Mouse (Mus musculus) neural tube, embryonic 10.5 days (tissue): ENCODE measurements around the gene Htra1.

Source experiments
- DNase-seq: peaks from one replicate; pipeline ENCODE4 v3.0.0-alpha.2; 2017; ENCODE audit warnings: low spot score; ENCODE audit errors: extremely low spot score

Htra1 gene

GRCm38 (mm10) chr7:130935421-130935792 is 504 bp upstream of the Htra1 start:
- no peak for DNase-seq

DNA sequence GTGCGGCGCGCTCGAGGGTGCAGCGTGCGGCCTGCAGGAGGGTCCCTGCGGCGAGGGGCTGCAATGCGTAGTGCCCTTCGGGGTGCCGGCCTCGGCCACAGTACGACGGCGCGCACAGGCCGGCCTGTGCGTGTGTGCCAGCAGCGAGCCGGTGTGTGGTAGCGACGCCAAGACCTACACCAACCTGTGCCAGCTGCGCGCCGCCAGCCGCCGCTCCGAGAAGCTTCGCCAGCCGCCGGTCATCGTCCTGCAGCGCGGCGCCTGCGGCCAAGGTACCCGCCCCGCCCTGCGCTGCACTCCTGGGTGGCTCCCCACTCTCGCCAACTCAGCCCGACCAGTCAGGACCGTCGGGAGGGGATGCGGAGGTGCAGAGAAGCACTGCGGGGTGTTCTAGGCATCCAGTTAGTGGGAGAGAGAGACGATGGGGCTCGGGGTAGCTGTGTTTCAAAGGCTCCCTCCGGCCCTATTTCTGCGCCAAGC is 601 bp downstream of the Htra1 start:
- DNase-seq = no peak

DNA sequence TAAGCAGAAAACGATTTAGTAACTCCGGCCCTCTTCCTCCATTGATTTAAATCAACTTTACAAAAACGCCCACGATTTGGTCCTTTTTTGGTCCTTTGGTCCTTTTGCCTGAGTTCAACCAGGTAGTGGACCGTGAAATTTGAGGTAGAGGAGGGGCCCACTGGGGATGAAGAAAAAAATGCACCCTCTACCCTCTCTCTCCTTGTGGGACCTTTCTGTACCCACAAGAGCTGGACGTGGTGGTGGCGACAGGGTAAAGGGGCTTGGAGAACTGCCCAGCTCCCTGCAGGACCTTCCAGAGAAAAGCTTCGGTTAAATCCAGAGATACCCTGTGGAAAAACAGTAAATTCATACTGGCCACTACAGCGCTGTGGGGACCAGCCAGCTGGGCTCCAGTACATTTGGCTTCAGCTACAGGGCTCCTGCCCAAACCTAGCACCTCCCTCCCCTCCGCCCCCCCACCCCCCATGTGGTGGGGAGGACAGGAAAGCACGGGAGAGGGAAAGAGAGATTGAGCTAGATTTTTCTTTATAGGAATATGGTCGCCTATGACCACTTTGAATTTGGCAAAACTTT is 1.4 kb downstream of the Htra1 start:
- no peak for DNase-seq

- no peak for DNase-seq
Observed at GRCm38 (mm10) chr7:130938005-130938404, 2.1 kb downstream of the Htra1 start.

DNA sequence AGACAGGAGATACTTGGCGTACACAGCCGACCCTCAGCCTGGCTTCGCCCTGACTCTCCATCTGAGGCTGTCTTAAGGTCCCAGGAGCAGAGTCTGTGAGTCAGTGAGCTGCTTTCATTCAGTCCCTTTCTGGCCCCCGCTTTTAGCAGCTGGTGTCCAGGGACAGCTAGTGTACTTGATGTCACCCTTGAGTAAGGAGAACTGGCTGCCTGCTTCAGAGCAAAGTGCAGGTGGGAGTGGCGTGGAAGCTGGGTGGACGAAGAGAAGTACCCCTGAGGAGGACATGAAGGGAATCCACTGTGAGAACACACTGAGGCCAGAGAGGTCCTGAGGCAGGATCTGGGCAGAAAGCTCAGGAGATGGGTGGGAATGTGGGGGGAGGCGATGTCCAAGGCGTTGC is 3.0 kb downstream of the Htra1 start:
- DNase-seq = no peak

DNA sequence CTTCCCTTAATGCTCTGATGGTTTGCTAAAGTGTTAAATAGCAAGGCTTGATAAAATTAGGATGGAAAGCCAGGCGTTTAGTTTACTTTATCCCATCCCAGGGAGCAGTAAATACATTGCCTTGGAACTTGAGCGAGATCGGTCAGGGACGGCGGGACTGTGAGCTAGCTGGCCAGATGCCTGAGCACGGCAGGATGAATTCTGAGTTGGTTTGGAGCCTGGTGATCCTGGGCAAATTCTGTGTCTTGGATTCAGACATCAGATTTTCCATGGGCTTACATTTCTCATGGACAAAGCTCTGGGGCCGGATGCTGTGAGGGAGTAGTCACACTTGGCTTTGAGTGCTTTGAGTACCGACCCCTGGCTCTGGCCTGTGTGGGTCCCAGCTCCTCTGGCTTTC is 4.8 kb downstream of the Htra1 start:
- no peak for DNase-seq

DNA sequence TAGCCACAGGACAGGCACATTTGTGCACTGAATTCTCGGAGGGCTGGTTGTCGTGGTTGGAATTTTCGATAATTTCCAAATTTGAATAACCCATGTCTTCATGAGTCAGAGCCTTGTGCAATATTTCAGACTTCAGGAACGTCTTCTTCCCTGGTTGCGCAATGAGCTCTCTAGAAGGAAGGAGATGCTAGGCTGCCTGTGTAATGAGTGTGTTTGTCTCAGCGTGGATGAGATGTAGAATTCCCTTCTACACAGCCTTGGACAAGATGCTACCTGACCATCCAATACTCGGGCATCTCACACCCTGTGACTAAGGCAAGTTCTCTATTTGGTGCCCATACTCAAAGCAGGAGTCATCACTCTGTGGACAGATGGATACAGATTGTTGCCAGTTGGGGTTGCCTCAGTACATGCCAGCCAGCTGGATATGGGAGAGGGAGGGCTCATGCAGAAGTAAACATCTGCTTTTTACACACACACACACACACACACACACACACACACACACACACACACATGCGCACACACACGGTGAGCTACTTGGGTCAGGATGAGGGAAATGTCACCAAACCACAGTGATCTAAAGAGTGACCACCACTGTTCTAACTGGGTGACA is 7.5 kb downstream of the Htra1 start:
- DNase-seq = no peak

GRCm38 (mm10) chr7:130944766-130945475 is 9.0 kb downstream of the Htra1 start:
- DNase-seq = no peak

DNA sequence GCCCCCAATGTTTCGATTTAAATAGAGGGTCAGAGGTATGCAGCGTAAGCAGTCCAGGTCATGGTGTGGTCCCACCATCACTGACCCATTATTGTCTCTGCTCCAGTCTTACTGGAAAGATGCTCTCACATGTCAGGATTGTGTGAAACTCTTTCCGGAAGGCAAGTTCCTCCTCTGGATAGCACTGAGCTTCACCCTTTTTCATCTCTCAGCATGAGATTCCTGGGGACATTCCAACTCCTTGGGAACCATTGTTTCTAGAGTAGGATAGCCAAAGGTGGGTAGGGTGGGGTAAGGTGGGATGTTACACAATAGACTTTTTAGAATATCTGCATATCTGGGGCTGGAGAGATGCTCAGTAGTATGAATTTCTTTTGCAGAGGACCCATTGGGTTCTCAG is 9.8 kb downstream of the Htra1 start:
- no peak for DNase-seq

GRCm38 (mm10) chr7:130946303-130946702 is 10.4 kb downstream of the Htra1 start:
- DNase-seq = no peak

DNA sequence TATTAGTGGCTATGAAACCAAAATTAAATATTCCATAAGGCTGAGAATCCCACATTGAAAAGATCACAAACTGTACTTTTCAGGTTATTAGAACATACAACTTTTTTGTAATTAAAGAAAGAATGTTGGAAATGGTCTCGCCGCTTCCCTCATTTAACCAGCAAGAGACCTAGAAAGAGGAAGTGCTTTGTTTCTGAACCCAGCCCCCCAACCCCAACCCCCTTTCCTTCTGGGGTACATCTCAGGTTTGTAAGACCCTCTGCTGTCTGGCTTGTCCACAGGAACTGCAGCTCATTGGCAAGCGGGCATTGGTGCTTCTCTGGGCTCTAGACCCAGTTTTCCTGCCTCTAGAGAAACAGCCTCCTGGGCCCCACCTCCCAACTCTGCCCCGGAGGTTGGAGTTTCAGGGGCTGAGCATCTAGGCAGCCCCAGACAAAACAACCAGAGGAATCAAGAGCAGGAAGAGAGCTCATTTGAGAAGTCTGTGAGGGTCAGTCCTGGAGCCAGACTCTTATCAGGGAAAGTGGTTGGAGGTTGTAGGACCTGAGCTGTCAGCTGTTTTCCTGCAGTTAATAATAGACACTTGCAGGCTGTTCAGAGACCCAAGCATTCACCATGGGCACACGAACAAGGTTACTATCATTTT is 12.8 kb downstream of the Htra1 start:
- DNase-seq = no peak

GRCm38 (mm10) chr7:130949331-130949751 is 13.4 kb downstream of the Htra1 start:
- DNase-seq = no peak

- no peak for DNase-seq
Observed at GRCm38 (mm10) chr7:130950482-130950881, 14.6 kb downstream of the Htra1 start.

- no peak for DNase-seq
Observed at GRCm38 (mm10) chr7:130951004-130951403, 15.1 kb downstream of the Htra1 start.

- no peak for DNase-seq
Observed at GRCm38 (mm10) chr7:130953376-130953775, 17.5 kb downstream of the Htra1 start.

DNA sequence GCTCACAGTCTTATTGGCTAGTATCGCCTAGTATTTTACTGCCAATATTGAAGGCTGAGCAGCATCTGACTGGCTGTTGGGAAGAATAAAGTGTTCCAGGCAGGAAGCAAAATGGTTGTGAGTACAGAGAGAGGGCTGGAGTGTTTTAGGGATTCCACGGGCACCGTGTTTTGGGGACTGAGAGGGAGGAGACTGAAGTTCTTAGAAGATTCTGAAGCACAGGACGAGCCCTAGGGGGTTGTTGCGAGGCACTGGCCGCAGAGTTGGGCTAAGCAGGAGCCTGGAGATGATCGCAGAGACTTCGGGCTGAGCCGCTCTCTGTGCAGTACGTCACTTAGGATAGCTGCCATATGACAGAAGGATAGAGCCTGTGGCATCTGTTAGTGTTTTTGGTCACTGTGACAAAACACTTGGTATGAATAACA is 18.3 kb downstream of the Htra1 start:
- DNase-seq = no peak

DNA sequence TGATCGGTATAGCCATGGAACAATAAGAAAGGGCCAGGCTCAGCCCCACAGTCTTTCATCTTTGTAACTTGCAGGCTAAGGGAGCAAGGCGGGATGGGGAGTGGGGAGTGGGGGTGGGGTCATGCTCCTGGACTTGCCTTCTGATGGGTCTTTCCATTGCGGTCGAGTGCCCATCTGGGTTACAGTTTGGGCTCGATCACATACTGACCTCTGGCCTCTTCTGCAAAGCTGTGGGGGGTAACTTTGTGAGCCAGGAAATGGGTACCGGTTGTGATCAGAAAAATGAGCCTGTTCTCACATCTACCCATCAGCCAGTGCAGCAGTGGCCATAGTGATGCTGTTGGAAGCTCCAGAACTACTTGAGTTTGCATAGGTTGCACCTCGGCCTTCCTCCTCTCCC is 22.6 kb downstream of the Htra1 start:
- DNase-seq = no peak

DNA sequence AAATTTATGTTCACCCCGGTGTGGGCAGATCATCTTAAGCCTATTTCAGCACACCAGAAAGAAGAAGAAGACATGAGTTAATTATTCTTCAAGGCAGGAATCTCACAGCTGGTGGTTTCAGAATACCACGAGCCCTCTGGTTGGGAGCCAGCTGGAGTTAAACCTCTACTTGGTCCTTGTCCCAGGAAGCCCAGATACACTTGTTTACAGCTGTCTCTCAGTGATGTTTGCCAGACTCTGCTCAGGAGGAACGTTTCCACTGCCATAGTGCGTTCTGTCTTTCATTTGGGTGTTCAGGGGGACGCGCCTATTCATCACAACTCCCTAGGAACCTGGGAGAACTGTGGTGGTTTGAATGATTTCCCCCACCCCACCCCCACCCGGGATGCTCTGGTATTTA is 24.0 kb downstream of the Htra1 start:
- DNase-seq = no peak

- DNase-seq = no peak
Observed at GRCm38 (mm10) chr7:130961429-130961828, 25.5 kb downstream of the Htra1 start.

DNA sequence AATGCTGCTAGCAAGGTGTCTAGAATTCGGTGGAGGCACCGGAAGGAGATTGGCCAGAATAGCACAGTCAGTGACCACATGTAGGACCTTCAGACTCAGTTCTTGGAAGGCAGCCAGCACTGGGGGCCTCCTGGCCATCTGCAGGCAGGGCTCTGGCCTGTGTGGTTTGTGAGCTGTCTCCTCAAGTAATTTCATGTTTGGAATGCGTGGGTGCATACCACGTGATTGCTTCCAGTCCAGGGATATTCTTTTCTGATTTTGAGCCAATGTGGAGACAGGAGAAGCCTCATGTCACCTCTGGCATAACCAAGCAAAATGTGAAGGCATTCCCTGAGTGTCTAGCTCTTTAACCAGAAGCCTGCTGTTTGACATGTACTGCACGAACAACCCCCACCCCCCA is 28.8 kb downstream of the Htra1 start:
- DNase-seq = no peak

DNA sequence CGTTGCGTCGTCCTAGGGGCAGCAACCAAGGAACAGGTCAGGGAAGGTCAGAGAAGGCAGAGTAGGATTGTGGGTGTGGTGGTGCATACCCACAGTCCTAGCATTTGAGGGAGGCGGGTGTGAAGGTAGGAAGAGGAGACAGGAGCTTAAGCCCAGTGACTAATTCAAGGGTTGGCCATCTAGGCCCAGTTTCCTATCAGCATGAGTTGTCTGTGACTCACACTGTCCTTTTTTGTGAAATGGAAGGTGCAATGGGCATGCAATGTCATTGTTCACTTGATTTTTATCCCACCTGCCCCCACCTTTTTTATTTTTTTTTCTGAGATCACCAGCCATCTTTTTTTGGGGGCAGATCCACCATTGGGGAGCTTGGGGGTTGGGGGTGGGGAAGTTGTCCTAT is 29.5 kb downstream of the Htra1 start:
- DNase-seq = no peak

- DNase-seq = no peak
Observed at GRCm38 (mm10) chr7:130965909-130966365, 30.0 kb downstream of the Htra1 start.
